Mouse (Mus musculus) ovary, postnatal 14 days (tissue): ENCODE data around the gene Dalrd3.
"Not testable (repeated sequence)": the region's sequence is repeated elsewhere in the genome, so short reads cannot be mapped to it uniquely, and the experiment has no call there.

ENCODE experiments used
- DNase-seq: peaks from one replicate; pipeline ENCODE4 v3.0.0; 2022; ENCODE audit warnings: low spot score

The Dalrd3 gene

DNA sequence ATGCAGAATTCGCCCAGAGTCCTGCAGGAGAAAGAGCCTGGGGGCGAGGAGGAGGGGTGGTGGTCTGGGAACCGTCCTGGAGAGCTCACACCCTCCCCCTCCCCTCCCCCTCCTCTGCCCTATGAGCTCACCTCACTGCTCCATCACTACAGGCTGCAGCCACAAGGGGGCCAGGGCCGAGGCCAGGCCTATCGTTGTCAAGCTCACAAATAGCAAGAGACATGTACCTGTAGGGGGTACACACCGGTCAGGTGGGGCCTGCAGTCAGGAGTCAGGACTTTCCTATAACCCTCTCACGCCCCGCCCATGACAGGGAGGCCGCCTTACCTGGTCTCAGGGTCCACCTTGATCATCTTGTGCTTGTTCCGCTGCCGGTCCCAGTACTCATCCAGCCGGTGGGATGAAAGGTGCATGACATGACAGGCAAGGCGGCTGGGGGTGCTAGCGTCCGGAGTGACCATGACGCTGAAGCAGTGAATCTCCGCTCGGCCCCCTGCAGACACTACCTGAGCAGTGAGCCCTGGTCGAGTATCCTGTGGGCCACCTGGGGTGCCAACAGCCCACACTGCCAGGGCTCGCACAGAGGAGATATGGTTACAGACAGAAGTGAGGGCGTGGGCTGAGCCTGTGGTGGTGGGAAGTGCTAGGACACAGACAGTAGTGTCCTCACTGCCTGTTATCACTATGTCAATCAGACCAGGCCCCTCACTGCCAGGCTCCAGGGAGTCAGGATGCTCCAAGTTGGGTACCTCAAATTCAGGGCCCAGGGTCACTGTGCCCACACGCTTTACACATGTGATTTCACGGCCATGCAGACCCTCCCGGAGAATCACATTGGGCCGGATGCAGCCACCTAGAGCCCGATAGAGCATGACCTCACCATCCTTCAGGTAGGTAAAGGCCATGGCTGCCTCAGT, 4.3 kb downstream of the Dalrd3 start:
- DNase-seq = peak; percentile 55

- DNase-seq = no peak
These were observed 5.2 kb downstream of the Dalrd3 start for GRCm38 (mm10) chr9:108574921-108575320.

GRCm38 (mm10) chr9:108575321-108576297, 5.9 kb downstream of the Dalrd3 start:
- no peak for DNase-seq

- DNase-seq = no peak
These were observed 7.3 kb downstream of the Dalrd3 start for GRCm38 (mm10) chr9:108577025-108577424.

DNA sequence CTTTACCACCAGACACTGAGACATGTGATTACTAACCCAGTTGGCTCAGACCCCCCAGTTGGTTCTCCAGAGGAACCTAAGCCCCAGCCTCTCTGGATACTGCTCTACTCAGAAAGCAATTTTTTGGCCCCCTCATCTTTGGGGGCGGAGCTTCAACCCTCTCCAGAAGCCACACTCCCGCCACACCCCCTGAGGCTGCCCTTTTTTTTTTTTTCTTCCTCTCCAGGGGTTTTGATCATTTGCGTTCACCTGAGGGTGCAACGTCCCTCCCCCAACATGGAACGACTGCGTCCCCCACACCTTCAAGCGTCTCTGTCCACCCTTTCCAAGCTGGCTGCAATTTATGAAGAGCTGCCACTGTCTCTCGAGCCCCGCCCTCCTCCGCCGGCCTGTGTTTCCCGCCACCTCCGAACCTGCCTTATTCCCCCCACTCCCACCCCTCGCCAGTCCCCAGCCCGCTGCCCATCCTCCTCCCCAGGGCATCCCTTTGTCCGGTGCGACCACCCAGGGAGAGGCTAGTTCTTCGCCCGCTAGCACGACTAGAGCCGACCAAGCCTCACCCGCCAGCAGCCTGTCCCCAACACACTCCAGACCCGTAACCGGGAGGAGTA, 8.4 kb downstream of the Dalrd3 start:
- DNase-seq = peak; percentile 44

- peak; percentile 89 for DNase-seq
These were observed 9.1 kb downstream of the Dalrd3 start, which contains the start of gene Wdr6 for GRCm38 (mm10) chr9:108578545-108579343. Wdr6 (minus strand) TSS chr9:108578739.

GRCm38 (mm10) chr9:108579344-108579690, 9.6 kb downstream of the Dalrd3 start:
- no peak for DNase-seq

DNA sequence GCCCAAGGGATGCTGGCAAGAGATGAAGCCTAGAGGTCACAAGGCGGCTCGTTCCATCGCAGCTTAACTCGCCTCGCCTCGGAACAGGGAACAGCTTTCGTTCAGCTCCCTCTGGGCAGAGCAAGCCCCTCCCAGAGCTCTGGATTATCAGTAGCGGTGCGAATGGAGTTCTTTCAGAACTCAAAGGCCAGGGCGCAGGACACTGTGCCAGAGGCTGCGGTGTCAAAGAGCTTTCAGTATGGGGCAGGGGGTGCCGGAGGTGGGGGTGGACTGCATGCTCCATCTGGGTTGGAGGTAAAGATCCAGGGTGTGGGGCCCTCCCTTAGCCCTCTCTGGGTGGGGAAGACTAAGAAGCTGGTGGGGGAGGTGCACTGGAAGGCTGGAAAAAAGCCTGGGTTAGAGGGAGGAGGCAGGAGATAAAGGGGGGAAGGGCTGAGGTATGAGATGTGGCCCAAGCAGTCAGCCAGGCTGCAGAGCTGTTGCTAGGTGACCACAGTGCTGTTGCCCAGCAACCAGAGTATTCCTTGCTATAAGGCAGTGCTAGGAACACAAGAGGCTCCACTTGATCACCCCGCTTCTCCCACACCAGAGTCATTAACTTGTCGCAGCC, 18.0 kb downstream of the Dalrd3 start:
- DNase-seq = peak; percentile 67

DNA sequence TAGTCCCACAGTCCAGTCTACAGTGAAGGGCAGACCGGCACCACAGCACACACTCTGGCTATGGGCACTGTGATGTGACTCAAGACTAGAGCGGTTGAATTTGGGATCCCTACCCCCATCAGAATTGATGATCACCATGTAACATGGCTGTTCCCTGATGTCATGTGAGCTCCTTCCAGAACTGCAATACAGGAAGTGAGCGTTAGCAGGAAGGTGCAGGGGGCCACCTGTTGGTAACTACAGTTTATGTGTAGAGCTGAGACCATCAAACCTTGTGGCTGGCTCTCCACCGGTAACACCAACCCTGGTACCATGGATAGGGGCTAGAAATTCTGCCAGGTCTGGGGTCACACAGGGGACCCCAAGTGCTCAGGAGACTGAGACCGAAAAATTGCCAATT, 19.5 kb downstream of the Dalrd3 start:
- DNase-seq = no peak

GRCm38 (mm10) chr9:108591462-108591861, 21.8 kb downstream of the Dalrd3 start:
- DNase-seq = no peak

- no peak for DNase-seq
These were observed 24.7 kb downstream of the Dalrd3 start for GRCm38 (mm10) chr9:108594354-108594753.

DNA sequence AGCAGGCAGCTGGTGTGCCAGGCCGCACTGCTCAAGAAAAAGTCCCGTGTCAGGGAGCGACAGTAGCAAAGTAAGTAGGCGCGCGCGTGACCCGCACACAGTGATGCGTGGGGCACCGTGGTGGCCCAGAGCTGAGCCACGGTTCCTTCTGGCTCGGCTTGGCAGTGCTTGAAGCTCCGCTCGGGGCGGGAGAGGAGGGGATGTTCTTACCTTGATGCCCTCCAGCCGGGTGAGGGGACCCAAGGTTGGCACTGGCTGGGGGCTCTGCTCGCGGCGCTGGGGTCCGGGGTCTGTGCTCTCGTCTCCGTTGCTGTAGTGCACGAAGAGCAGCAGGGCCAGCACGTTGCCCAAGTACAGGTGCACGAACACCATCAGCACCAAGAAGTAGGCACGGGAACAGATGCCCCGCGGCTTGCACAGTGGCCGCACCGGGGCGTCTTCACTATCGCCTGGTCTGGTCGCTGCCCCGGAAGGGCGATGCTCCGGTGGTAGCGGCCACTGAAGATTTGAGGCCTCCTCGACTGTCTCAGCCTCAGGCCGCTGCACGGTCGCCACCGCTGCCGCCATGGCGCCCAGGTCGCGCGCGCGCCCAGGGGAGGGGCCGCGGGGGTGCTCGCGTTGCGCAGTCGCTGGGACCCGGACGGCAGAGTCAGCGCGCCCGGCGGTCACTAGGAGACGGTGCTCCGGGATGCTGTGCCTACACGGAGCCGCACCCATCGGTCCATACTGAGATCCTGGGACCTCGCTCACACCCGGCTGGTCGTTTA, 27.5 kb downstream of the Dalrd3 start, which contains the start of gene P4htm:
Gene P4htm (minus strand): TSS at position 670 of the 767 bp plus-strand sequence.
- peak; percentile 39 for DNase-seq

GRCm38 (mm10) chr9:108599021-108599566, 29.4 kb downstream of the Dalrd3 start:
- no peak for DNase-seq

DNA sequence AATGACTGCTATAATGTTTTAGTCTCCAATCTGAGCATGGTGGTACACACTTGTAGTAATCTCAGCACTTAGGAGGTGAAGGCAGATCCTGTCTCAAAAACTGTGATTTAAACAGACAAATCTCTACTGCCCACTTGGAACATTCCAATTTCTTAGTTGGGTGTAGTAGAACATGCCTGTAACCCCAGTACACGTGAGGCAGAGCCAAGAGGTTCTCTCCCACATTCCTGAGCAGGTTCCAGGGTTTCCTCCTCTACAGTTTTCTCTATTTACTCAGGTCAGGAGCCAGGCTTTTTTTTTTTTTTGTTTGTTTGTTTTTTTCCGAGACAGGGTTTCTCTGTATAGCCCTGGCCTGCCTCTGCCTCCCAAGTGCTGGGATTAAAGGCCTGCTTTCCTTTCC, 30.3 kb downstream of the Dalrd3 start:
- DNase-seq = no peak

DNA sequence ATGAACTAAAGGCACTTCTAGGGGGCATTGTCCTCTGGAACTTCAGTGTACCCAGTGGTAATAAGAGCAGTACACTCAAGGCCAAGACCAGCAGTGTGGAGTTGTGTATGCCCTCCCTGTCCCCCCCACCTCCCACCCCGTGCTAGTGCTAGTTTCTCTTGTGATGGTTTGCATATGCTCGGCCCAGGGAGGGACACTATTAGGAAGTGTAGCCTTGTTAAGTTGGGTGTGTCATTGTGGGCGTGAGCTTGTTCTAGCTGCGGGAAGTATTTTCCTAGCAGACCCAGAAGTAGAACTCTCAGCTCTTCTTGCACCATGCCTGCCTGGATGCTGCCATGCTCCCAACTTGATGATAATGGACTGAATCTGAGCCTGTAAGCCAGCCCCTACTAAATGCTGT, 32.3 kb downstream of the Dalrd3 start:
- no peak for DNase-seq

GRCm38 (mm10) chr9:108607929-108608328, 38.2 kb downstream of the Dalrd3 start:
- not testable (repeated sequence) for DNase-seq

DNA sequence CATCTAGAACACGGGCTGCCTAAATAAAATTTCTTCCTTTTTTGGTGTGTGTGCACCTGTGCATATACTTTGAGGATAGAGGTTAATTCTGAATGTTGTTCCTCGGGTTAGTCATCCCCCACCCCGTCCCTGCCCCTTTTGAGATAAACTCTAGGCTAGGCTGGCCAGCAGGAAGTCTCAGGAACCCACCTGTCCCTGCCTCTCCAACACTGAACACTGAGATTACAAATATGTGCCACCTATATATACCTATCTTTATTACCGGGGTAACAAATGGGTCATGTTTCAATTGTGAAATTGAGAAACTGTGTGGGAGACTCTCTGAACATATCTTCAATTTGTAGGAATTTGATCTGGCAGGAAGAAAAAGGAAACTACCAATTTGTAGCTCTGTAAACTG, 39.2 kb downstream of the Dalrd3 start:
- no peak for DNase-seq

DNA sequence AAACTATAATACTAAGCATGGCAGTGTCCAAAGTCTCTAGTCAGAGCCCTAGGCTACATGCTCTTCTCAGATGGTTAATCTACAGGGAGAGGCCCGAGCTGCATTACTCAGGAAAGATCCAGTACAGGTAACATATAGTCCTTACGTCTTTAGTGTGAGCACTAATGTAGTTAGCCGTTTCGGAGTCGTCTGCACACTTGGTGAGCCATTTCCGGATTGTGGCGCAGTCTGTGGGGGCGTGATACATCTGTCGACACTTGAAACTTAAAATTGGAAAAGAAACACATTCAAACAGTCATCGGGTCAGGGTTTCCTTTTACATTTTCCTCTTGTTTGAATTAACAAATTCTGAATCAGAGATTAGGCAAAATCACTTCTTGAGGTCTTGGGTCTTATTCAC, 41.8 kb downstream of the Dalrd3 start:
- DNase-seq = no peak

- no peak for DNase-seq
These were observed 47.6 kb downstream of the Dalrd3 start for GRCm38 (mm10) chr9:108617301-108617700.
